Mouse (Mus musculus) myocyte (in vitro differentiated cells): ENCODE results near the gene Lrmda. TPM values are rescaled to one million over a fixed set of nuclear protein-coding genes. Genes with fewer than 3 reads are reported as not detected.

ENCODE experiments used
- H3K27me3 ChIP-seq: one replicate; pipeline ENCODE4 v1.6.1; 2011; ENCODE audit not compliant: control insufficient read depth, insufficient read depth, insufficient read length
- H3K36me3 ChIP-seq: one replicate; pipeline ENCODE4 v1.6.1; 2011; ENCODE audit not compliant: control insufficient read depth, insufficient read depth
- H3K4me2 ChIP-seq: one replicate; pipeline ENCODE4 v1.6.1; 2011; ENCODE audit warnings: low read depth, control low read depth
- H3K4me3 ChIP-seq: one replicate; pipeline ENCODE4 v1.5.1; 2011; ENCODE audit warnings: mild to moderate bottlenecking, control low read depth, moderate library complexity
- H3K79me2 ChIP-seq: one replicate; pipeline ENCODE4 v1.6.1; 2011; ENCODE audit not compliant: control insufficient read depth, insufficient read depth
- H3ac ChIP-seq: one replicate; pipeline ENCODE4 v1.6.1; 2011; ENCODE audit not compliant: control insufficient read depth, insufficient read length
- CEBPB ChIP-seq: IDR thresholded peaks from 2 replicates; pipeline ENCODE4 v1.6.1; 2011; ENCODE audit warnings: mild to moderate bottlenecking, moderate library complexity; ENCODE audit not compliant: poor library complexity, insufficient read depth, severe bottlenecking
- E2F4 ChIP-seq: IDR thresholded peaks from one replicate; pipeline ENCODE4 v1.6.1; 2011; ENCODE audit warnings: mild to moderate bottlenecking, control low read depth, moderate library complexity; ENCODE audit not compliant: insufficient read depth
- MAX ChIP-seq: IDR thresholded peaks from one replicate; pipeline ENCODE4 v1.6.1; 2011; ENCODE audit warnings: low read depth, mild to moderate bottlenecking, control low read depth
- MYOD1 ChIP-seq, 3 experiments: IDR thresholded peaks; one replicate each; pipeline ENCODE4 v1.6.1; 2011; ENCODE audit warnings: control low read depth in 2 of 3, low read depth in 2 of 3, mild to moderate bottlenecking in 2 of 3, moderate library complexity in 1 of 3; ENCODE audit not compliant: insufficient read length in 2 of 3, control insufficient read depth in 1 of 3
- MYOG ChIP-seq, 3 experiments: IDR thresholded peaks; one replicate each; pipeline ENCODE4 v1.6.1; 2011; ENCODE audit warnings: control low read depth in 2 of 3, low read depth in 2 of 3, mild to moderate bottlenecking in 2 of 3; ENCODE audit not compliant: insufficient read length in 2 of 3, control insufficient read depth in 1 of 3, insufficient read depth in 1 of 3
- POLR2A ChIP-seq: IDR thresholded peaks from one replicate; pipeline ENCODE4 v1.6.1; 2011; ENCODE audit warnings: low read depth, mild to moderate bottlenecking, control low read depth, moderate library complexity; ENCODE audit not compliant: insufficient read length
- POLR2AphosphoS2 ChIP-seq: IDR thresholded peaks from one replicate; pipeline ENCODE4 v1.6.1; 2011; ENCODE audit warnings: low read depth, control low read depth; ENCODE audit not compliant: insufficient read length
- REST ChIP-seq: IDR thresholded peaks from one replicate; pipeline ENCODE4 v1.6.1; 2011; ENCODE audit warnings: mild to moderate bottlenecking, control low read depth, moderate library complexity; ENCODE audit not compliant: insufficient read depth, insufficient read length
- SRF ChIP-seq: IDR thresholded peaks from one replicate; pipeline ENCODE4 v1.6.1; 2011; ENCODE audit warnings: low read depth; ENCODE audit not compliant: control insufficient read depth, insufficient read length
- TCF12 ChIP-seq: IDR thresholded peaks from one replicate; pipeline ENCODE4 v1.6.1; 2011; ENCODE audit warnings: mild to moderate bottlenecking, control low read depth; ENCODE audit not compliant: poor library complexity, insufficient read depth, severe bottlenecking
- TCF3 ChIP-seq: IDR thresholded peaks from one replicate; pipeline ENCODE4 v1.6.1; 2011; ENCODE audit warnings: low read depth, control low read depth; ENCODE audit not compliant: insufficient read length
- USF1 ChIP-seq: IDR thresholded peaks from one replicate; pipeline ENCODE4 v1.6.1; 2011; ENCODE audit warnings: low read depth, mild to moderate bottlenecking, control low read depth, moderate library complexity
- polyA plus RNA-seq: library from polyadenylated mRNA; unstranded; fragments of >200 nt; fragmentation: generic; extraction: Trizol; gene quantifications from one replicate; pipeline ENCODE4 v1.2.1, GENCODE M21; 2012; ENCODE audit warnings: missing spikeins

Lrmda gene
- polyA plus RNA-seq, 1 experiment = 1.9 TPM

- Histone ChIP-seq H3K4me3 (no peak overlapping the region), H3ac (no peak overlapping the region), H3K36me3 (no peaks in the 10 kb centered on the region), H3K79me2 (no peaks in the 10 kb centered on the region), H3K4me2 (no peak overlapping the region), H3K27me3 (no peaks in the 10 kb centered on the region)
- TF ChIP-seq E2F4 (no peak), REST (no peak), MYOD1 (IDR thresholded peaks at IDR 0.05; ENCODE audit: control insufficient read depth in 1 of 3, insufficient read length in 2 of 3, low read depth in 2 of 3) (peak in 2 of 3 experiments; percentile 32 to 36)
These were observed 798.1 kb downstream of the Lrmda start for GRCm38 (mm10) chr14:22817346-22818201.

GRCm38 (mm10) chr14:22818202-22818530, 798.7 kb downstream of the Lrmda start:
- no peaks in the 10 kb centered on the region for H3K79me2 ChIP-seq
- no peak overlapping the region for H3ac ChIP-seq
- H3K36me3 ChIP-seq = no peaks in the 10 kb centered on the region
- H3K27me3 ChIP-seq = no peaks in the 10 kb centered on the region
- H3K4me3 ChIP-seq = no peak overlapping the region
- H3K4me2 ChIP-seq = no peak overlapping the region
- TF ChIP-seq SRF (no peak), TCF3 (no peak), MAX (no peak), E2F4 (no peak), TCF12 (no peak), CEBPB (no peak), POLR2AphosphoS2 (no peak), REST (no peak), MYOD1 (IDR thresholded peaks at IDR 0.05; ENCODE audit: control insufficient read depth in 1 of 3, insufficient read length in 2 of 3, low read depth in 2 of 3) (no peak), MYOG (IDR thresholded peaks at IDR 0.05; ENCODE audit: control insufficient read depth in 1 of 3, insufficient read depth in 1 of 3, insufficient read length in 2 of 3, low read depth in 2 of 3) (no peak), USF1 (no peak), POLR2A (no peak)

GRCm38 (mm10) chr14:22822942-22823341, 803.4 kb downstream of the Lrmda start:
- Histone ChIP-seq H3K79me2 (no peaks in the 10 kb centered on the region), H3K4me2 (peak overlapping the region; percentile 29), H3K27me3 (no peaks in the 10 kb centered on the region), H3K4me3 (no peak overlapping the region), H3K36me3 (no peaks in the 10 kb centered on the region), H3ac (no peak overlapping the region)
- TF ChIP-seq TCF12 = no peak
- TF ChIP-seq TCF3 = no peak
- no peak for TF ChIP-seq MYOD1 (IDR thresholded peaks at IDR 0.05; ENCODE audit: control insufficient read depth in 1 of 3, insufficient read length in 2 of 3, low read depth in 2 of 3)
- TF ChIP-seq SRF = no peak
- TF ChIP-seq MAX = no peak
- no peak for TF ChIP-seq REST
- no peak for TF ChIP-seq POLR2A
- no peak for TF ChIP-seq MYOG (IDR thresholded peaks at IDR 0.05; ENCODE audit: control insufficient read depth in 1 of 3, insufficient read depth in 1 of 3, insufficient read length in 2 of 3, low read depth in 2 of 3)
- no peak for TF ChIP-seq POLR2AphosphoS2
- no peak for TF ChIP-seq E2F4
- TF ChIP-seq CEBPB = no peak
- TF ChIP-seq USF1 = no peak

- Histone ChIP-seq H3K4me2 (no peak overlapping the region), H3K27me3 (no peaks in the 10 kb centered on the region), H3K79me2 (no peaks in the 10 kb centered on the region), H3K4me3 (no peak overlapping the region), H3K36me3 (no peaks in the 10 kb centered on the region), H3ac (no peak overlapping the region)
- TF ChIP-seq SRF = no peak
- no peak for TF ChIP-seq E2F4
- no peak for TF ChIP-seq TCF12
- no peak for TF ChIP-seq MYOD1 (IDR thresholded peaks at IDR 0.05; ENCODE audit: control insufficient read depth in 1 of 3, insufficient read length in 2 of 3, low read depth in 2 of 3)
- TF ChIP-seq CEBPB = no peak
- TF ChIP-seq REST = no peak
- no peak for TF ChIP-seq MAX
These were observed 807.3 kb downstream of the Lrmda start for GRCm38 (mm10) chr14:22826825-22827224.

GRCm38 (mm10) chr14:22837058-22837457, 817.5 kb downstream of the Lrmda start:
- H3K4me3 ChIP-seq = no peak overlapping the region
- no peak overlapping the region for H3K4me2 ChIP-seq
- H3K27me3 ChIP-seq = no peaks in the 10 kb centered on the region
- H3K79me2 ChIP-seq = no peaks in the 10 kb centered on the region
- no peak overlapping the region for H3ac ChIP-seq
- H3K36me3 ChIP-seq = no peaks in the 10 kb centered on the region
- no peak for TF ChIP-seq TCF12
- no peak for TF ChIP-seq POLR2A
- TF ChIP-seq TCF3 = no peak
- TF ChIP-seq POLR2AphosphoS2 = no peak
- TF ChIP-seq MYOG (IDR thresholded peaks at IDR 0.05; ENCODE audit: control insufficient read depth in 1 of 3, insufficient read depth in 1 of 3, insufficient read length in 2 of 3, low read depth in 2 of 3) = no peak
- no peak for TF ChIP-seq REST
- no peak for TF ChIP-seq E2F4
- no peak for TF ChIP-seq USF1
- no peak for TF ChIP-seq MAX
- TF ChIP-seq MYOD1 (IDR thresholded peaks at IDR 0.05; ENCODE audit: control insufficient read depth in 1 of 3, insufficient read length in 2 of 3, low read depth in 2 of 3) = no peak
- no peak for TF ChIP-seq CEBPB
- no peak for TF ChIP-seq SRF
